Mouse (Mus musculus) adrenal gland, postnatal 10 days (tissue): ENCODE data around the gene Zp2. TPM values are rescaled to one million over a fixed set of nuclear protein-coding genes. Genes with fewer than 3 reads are reported as not detected.

Source experiments
- DNase-seq: peaks from one replicate; pipeline ENCODE4 v3.0.0; 2021; ENCODE audit warnings: mixed read lengths
- long read RNA-seq, 2 experiments: library from polyadenylated mRNA; stranded (forward); transcript quantifications; one replicate each; pipeline ENCODE4 v2.0.0; 2021
- total RNA-seq, 2 experiments: library from RNA; stranded (reverse); gene quantifications; 2 replicates each; pipeline ENCODE4 v1.2.3; 2021

Gene Zp2
- under 1 TPM in 1 of 2 experiments, not detected in 1; 0.33 TPM for total RNA-seq
- long read RNA-seq, experiment 1 = 0 reads
- long read RNA-seq, experiment 2, partial matches to known transcripts = 0 of 1 reads
- long read RNA-seq, experiment 2, other reads (novel, unspliced or antisense) = 0 of 1 reads

GRCm38 (mm10) chr7:120145191-120145590 lies at the start of gene Zp2:
Gene Zp2 (minus strand): TSS chr7:120145291.
- no peak for DNase-seq

GRCm38 (mm10) chr7:120192816-120193215 lies 47.7 kb upstream of the Zp2 start:
- peak; percentile 12 for DNase-seq

- peak; percentile 21 for DNase-seq
Measured at GRCm38 (mm10) chr7:120192207-120192606, 47.1 kb upstream of the Zp2 start.

GRCm38 (mm10) chr7:120190150-120190665 lies 45.1 kb upstream of the Zp2 start:
- DNase-seq = peak; percentile 29

- no peak for DNase-seq
Measured at GRCm38 (mm10) chr7:120189369-120190149, 44.5 kb upstream of the Zp2 start.

GRCm38 (mm10) chr7:120188946-120189345 lies 43.9 kb upstream of the Zp2 start:
- no peak for DNase-seq

- DNase-seq = no peak
Measured at GRCm38 (mm10) chr7:120182891-120183290, 37.8 kb upstream of the Zp2 start.

- DNase-seq = no peak
Measured at GRCm38 (mm10) chr7:120181401-120182230, 36.5 kb upstream of the Zp2 start.

- DNase-seq = no peak
Measured at GRCm38 (mm10) chr7:120180547-120180946, 35.5 kb upstream of the Zp2 start.

- DNase-seq = no peak
Measured at GRCm38 (mm10) chr7:120178935-120179334, 33.8 kb upstream of the Zp2 start.

- DNase-seq = no peak
Measured at GRCm38 (mm10) chr7:120177611-120178010, 32.5 kb upstream of the Zp2 start.

- no peak for DNase-seq
Measured at GRCm38 (mm10) chr7:120174723-120175504, 29.8 kb upstream of the Zp2 start.

- peak; percentile 37 for DNase-seq
Measured at GRCm38 (mm10) chr7:120173603-120174244, 28.6 kb upstream of the Zp2 start, which contains the start of gene Anks4b. Gene Anks4b (plus strand): TSS chr7:120173858.

GRCm38 (mm10) chr7:120172188-120172700 lies 27.2 kb upstream of the Zp2 start:
- DNase-seq = no peak

- no peak for DNase-seq
Measured at GRCm38 (mm10) chr7:120163581-120164251, 18.6 kb upstream of the Zp2 start.

- no peak for DNase-seq
Measured at GRCm38 (mm10) chr7:120158121-120158613, 13.1 kb upstream of the Zp2 start.

GRCm38 (mm10) chr7:120157575-120158061 lies 12.5 kb upstream of the Zp2 start:
- DNase-seq = no peak

- DNase-seq = no peak
Measured at GRCm38 (mm10) chr7:120156841-120157409, 11.8 kb upstream of the Zp2 start.

- no peak for DNase-seq
Measured at GRCm38 (mm10) chr7:120150898-120151297, 5.8 kb upstream of the Zp2 start.

- peak; percentile 8 for DNase-seq
Measured at GRCm38 (mm10) chr7:120150257-120150656, 5.2 kb upstream of the Zp2 start.
